8 mouse cellular contexts compared by ENCODE assay signal in the genomic region with DNA sequence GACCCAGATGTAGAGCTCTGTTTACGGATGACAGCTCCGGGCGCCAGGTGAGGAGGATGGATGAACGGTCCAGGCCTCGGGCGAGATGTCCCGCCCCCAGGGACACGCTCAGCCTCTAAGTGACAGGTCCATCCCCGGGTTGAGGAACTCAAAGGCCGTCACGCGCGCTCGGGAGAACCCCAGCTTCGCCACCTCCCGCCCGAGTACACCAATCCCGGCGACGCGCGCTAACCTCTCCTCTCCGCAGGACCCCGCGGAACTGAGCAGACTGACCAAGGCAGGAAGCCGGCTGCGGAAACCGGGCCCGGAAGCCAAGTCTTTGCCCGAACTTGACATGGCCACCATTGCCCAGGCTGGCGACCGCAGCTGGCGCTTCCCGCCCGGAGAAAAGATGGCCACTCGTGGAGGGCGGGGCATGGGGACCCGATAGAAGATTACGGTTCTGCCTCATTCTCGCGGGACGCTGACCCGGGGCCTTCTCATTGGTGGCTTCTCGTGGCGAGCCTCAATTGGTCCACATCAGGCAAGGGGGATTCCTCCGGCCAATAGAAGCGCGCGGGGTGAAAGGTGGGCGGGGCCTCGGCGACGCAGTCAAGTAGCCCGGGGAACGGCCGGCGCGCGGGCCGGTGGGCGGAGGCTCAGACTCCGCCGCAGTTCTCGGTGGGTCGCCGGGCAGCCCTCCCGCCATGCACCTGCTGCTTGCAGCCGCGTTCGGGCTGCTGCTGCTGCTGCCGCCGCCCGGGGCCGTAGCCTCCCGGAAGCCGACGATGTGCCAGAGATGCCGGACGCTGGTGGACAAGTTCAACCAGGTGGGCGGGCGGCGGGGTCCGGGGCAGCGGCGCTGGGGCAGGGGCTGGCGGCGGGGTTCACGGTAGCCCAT. TPM values are rescaled to one million over a fixed set of nuclear protein-coding genes. Genes with fewer than 3 reads are reported as not detected.
A peak's percentile ranks its signal among the peaks of the same experiment; 100 is the strongest.
DNase-seq lines count a peak whose midpoint lies in the region; ATAC-seq lines count a peak whose summit lies in the region.

A gene (minus strand): TSS at position 293 of the 880 bp plus-strand sequence.
A gene (plus strand): TSS at position 621 of the 880 bp plus-strand sequence.

- peak within 1 kb of the TSS; percentile 93 for H3K9ac ChIP-seq in heart, embryonic 13.5 days
- peak within 1 kb of the TSS; percentile 93 for H3K9ac ChIP-seq in liver, embryonic 12.5 days
- H3K9ac ChIP-seq in stomach, embryonic 15.5 days, result peak within 1 kb of the TSS; percentile 74

- no peaks in the 10 kb centered on the region for H3K27me3 ChIP-seq in heart, embryonic 13.5 days (replicated peaks)
- no peaks in the 10 kb centered on the region for H3K27me3 ChIP-seq in liver, embryonic 12.5 days (replicated peaks)
- no peaks in the 10 kb centered on the region for H3K27me3 ChIP-seq in stomach, embryonic 15.5 days (replicated peaks)

- peak; percentile 99 for DNase-seq in CD4-positive, CD25-positive, alpha-beta regulatory T cell, adult 2 months (ENCODE audit: low read depth, low spot score)
- peak; percentile 82 for DNase-seq in fat pad, adult 2 months (ENCODE audit: extremely low read depth, low read depth, low spot score)
- DNase-seq in kidney, postnatal 10 days, result peak; percentile 100
- DNase-seq in natural killer cell, adult 2 months (ENCODE audit: low spot score in 2 of 2), result peak; percentile 100

- H3K4me1 ChIP-seq in brown adipose tissue, adult 24 weeks (ENCODE audit: control insufficient read depth, insufficient read depth, insufficient read length, low read length), result peaks cover 5% of the 10 kb centered on the region; the same call in 1 of the 2 replicates
- peaks cover 19% of the 10 kb centered on the region for H3K4me1 ChIP-seq in heart, embryonic 13.5 days
- peaks cover 27% of the 10 kb centered on the region for H3K4me1 ChIP-seq in liver, embryonic 12.5 days
- peaks cover 20% of the 10 kb centered on the region for H3K4me1 ChIP-seq in stomach, embryonic 15.5 days

- H3K4me3 ChIP-seq in brown adipose tissue, adult 24 weeks (ENCODE audit: insufficient read depth, low read depth, low read length), result peak within 1 kb of the TSS; percentile 89
- H3K4me3 ChIP-seq in heart, embryonic 13.5 days, result peak within 1 kb of the TSS; percentile 86
- peak within 1 kb of the TSS; percentile 89 for H3K4me3 ChIP-seq in liver, embryonic 12.5 days
- peak within 1 kb of the TSS; percentile 65 for H3K4me3 ChIP-seq in stomach, embryonic 15.5 days (replicated peaks)

- H3K4me2 ChIP-seq in heart, embryonic 13.5 days, result peak within 1 kb of the TSS; percentile 96
- H3K4me2 ChIP-seq in liver, embryonic 12.5 days, result peak within 1 kb of the TSS; percentile 97
- H3K4me2 ChIP-seq in stomach, embryonic 15.5 days, result peak within 1 kb of the TSS; percentile 88

- WGBS in heart, embryonic 13.5 days, result under 1% methylated on average over 88 of the region's 88 CpGs
- 2% methylated on average over 87 of the region's 88 CpGs for WGBS in liver, embryonic 12.5 days (ENCODE audit: insufficient replicate concordance)
- WGBS in stomach, embryonic 15.5 days, result under 1% methylated on average over 80 of the region's 88 CpGs

- H3K27ac ChIP-seq in brown adipose tissue, adult 24 weeks (replicated peaks; ENCODE audit: low read depth, low read length), result peak within 1 kb of the TSS; percentile 74
- peak within 1 kb of the TSS; percentile 78 for H3K27ac ChIP-seq in heart, embryonic 13.5 days (replicated peaks)
- peak within 1 kb of the TSS; percentile 80 for H3K27ac ChIP-seq in liver, embryonic 12.5 days
- H3K27ac ChIP-seq in stomach, embryonic 15.5 days, result peak within 1 kb of the TSS; percentile 55

- H3K36me3 ChIP-seq in heart, embryonic 13.5 days, result peaks cover 58% of the 10 kb centered on the region
- H3K36me3 ChIP-seq in liver, embryonic 12.5 days, result peaks cover 58% of the 10 kb centered on the region
- H3K36me3 ChIP-seq in stomach, embryonic 15.5 days, result peaks cover 27% of the 10 kb centered on the region

- ATAC-seq in heart, embryonic 13.5 days (ENCODE audit: extremely low read depth, insufficient number of reproducible peaks, low FRiP score, low TSS enrichment), result peak; percentile 98
- peak; percentile 99 for ATAC-seq in liver, embryonic 12.5 days
- peak; percentile 99 for ATAC-seq in stomach, embryonic 15.5 days (ENCODE audit: insufficient read depth, low FRiP score, low read depth)

- no peaks in the 10 kb centered on the region for H3K9me3 ChIP-seq in heart, embryonic 13.5 days
- H3K9me3 ChIP-seq in liver, embryonic 12.5 days (replicated peaks), result no peaks in the 10 kb centered on the region
- H3K9me3 ChIP-seq in stomach, embryonic 15.5 days, result no peaks in the 10 kb centered on the region

RNA-seq across cellular contexts. Expression of the first gene that starts in this region (rescaled TPM):
- 6.0 and 7.2 TPM in 2 replicates for polyA plus RNA-seq in brown adipose tissue, adult 24 weeks (2012; ENCODE audit: insufficient read depth, insufficient read length, missing spikeins)
- 8.9 and 10.5 TPM in 2 replicates for polyA plus RNA-seq in heart, embryonic 13.5 days (2015; fragmentation: Nextera tagmentation; extraction: Ambion mirVana)
- 6.9 and 7.6 TPM in 2 replicates for polyA plus RNA-seq in liver, embryonic 12.5 days (2016; fragmentation: Nextera tagmentation; extraction: Ambion mirVana)
- polyA plus RNA-seq in stomach, embryonic 15.5 days (2015; fragmentation: Nextera tagmentation; extraction: Ambion mirVana), result 11.6 and 13.4 TPM in 2 replicates

RNA-seq across cellular contexts. Expression of the second gene that starts in this region (rescaled TPM):
- 7.8 and 12.6 TPM in 2 replicates for polyA plus RNA-seq in brown adipose tissue, adult 24 weeks (2012; ENCODE audit: insufficient read depth, insufficient read length, missing spikeins)
- 54.1 and 63.7 TPM in 2 replicates for polyA plus RNA-seq in heart, embryonic 13.5 days (2015; fragmentation: Nextera tagmentation; extraction: Ambion mirVana)
- 61.1 and 68.6 TPM in 2 replicates for polyA plus RNA-seq in liver, embryonic 12.5 days (2016; fragmentation: Nextera tagmentation; extraction: Ambion mirVana)
- polyA plus RNA-seq in stomach, embryonic 15.5 days (2015; fragmentation: Nextera tagmentation; extraction: Ambion mirVana), result 124 and 125 TPM in 2 replicates

Comparison
In these comparisons a context has a peak if more than half of its experiments do, and no peak if none do; other contexts are left out.
1. Peak in every context shown above with its lines: DNase-seq, ATAC-seq, H3K4me3 ChIP-seq and H3K27ac ChIP-seq.